Mouse (Mus musculus): ENCODE measurements around the gene Kcnb1. TPM values are rescaled to one million over a fixed set of nuclear protein-coding genes. Genes with fewer than 3 reads are reported as not detected.

Gene Kcnb1
- polyA plus RNA-seq, 1 experiment, result 58.2 TPM

GRCm38 (mm10) chr2:167173051-167173875 is 16.7 kb downstream of the Kcnb1 start:
- DNase-seq (ENCODE audit: extremely low spot score in 1 of 2, low spot score in 1 of 2), result no peak

GRCm38 (mm10) chr2:167167515-167168212 is 22.3 kb downstream of the Kcnb1 start:
- no peak for DNase-seq (ENCODE audit: extremely low spot score in 1 of 2, low spot score in 1 of 2)

- DNase-seq (ENCODE audit: extremely low spot score in 1 of 2, low spot score in 1 of 2), result no peak
Observed at GRCm38 (mm10) chr2:167163600-167163999, 26.4 kb downstream of the Kcnb1 start.

- DNase-seq (ENCODE audit: extremely low spot score in 1 of 2, low spot score in 1 of 2), result no peak
Observed at GRCm38 (mm10) chr2:167163134-167163533, 26.8 kb downstream of the Kcnb1 start.

GRCm38 (mm10) chr2:167162516-167163021 is 27.4 kb downstream of the Kcnb1 start:
- no peak for DNase-seq (ENCODE audit: extremely low spot score in 1 of 2, low spot score in 1 of 2)

- no peak for DNase-seq (ENCODE audit: extremely low spot score in 1 of 2, low spot score in 1 of 2)
Observed at GRCm38 (mm10) chr2:167159721-167160120, 30.2 kb downstream of the Kcnb1 start.

- no peak for DNase-seq (ENCODE audit: extremely low spot score in 1 of 2, low spot score in 1 of 2)
Observed at GRCm38 (mm10) chr2:167158780-167159179, 31.2 kb downstream of the Kcnb1 start.

GRCm38 (mm10) chr2:167156118-167156715 is 33.7 kb downstream of the Kcnb1 start:
- DNase-seq (ENCODE audit: extremely low spot score in 1 of 2, low spot score in 1 of 2), result no peak

GRCm38 (mm10) chr2:167155541-167155973 is 34.4 kb downstream of the Kcnb1 start:
- DNase-seq (ENCODE audit: extremely low spot score in 1 of 2, low spot score in 1 of 2), result peak; percentile 49 to 84

- DNase-seq (ENCODE audit: extremely low spot score in 1 of 2, low spot score in 1 of 2), result no peak
Observed at GRCm38 (mm10) chr2:167150880-167151279, 39.1 kb downstream of the Kcnb1 start.

GRCm38 (mm10) chr2:167150135-167150534 is 39.8 kb downstream of the Kcnb1 start:
- no peak for DNase-seq (ENCODE audit: extremely low spot score in 1 of 2, low spot score in 1 of 2)

GRCm38 (mm10) chr2:167149035-167149434 is 40.9 kb downstream of the Kcnb1 start:
- no peak for DNase-seq (ENCODE audit: extremely low spot score in 1 of 2, low spot score in 1 of 2)

- no peak for DNase-seq (ENCODE audit: extremely low spot score in 1 of 2, low spot score in 1 of 2)
Observed at GRCm38 (mm10) chr2:167147708-167148107, 42.2 kb downstream of the Kcnb1 start.

- DNase-seq (ENCODE audit: extremely low spot score in 1 of 2, low spot score in 1 of 2), result no peak
Observed at GRCm38 (mm10) chr2:167145904-167146303, 44.1 kb downstream of the Kcnb1 start.

- peak; percentile 79 to 88 for DNase-seq (ENCODE audit: extremely low spot score in 1 of 2, low spot score in 1 of 2)
Observed at GRCm38 (mm10) chr2:167144439-167145307, 45.3 kb downstream of the Kcnb1 start.

- DNase-seq (ENCODE audit: extremely low spot score in 1 of 2, low spot score in 1 of 2), result no peak
Observed at GRCm38 (mm10) chr2:167143914-167144313, 46.0 kb downstream of the Kcnb1 start.

GRCm38 (mm10) chr2:167142282-167142681 is 47.7 kb downstream of the Kcnb1 start:
- no peak for DNase-seq (ENCODE audit: extremely low spot score in 1 of 2, low spot score in 1 of 2)

- no peak for DNase-seq (ENCODE audit: extremely low spot score in 1 of 2, low spot score in 1 of 2)
Observed at GRCm38 (mm10) chr2:167141810-167142209, 48.1 kb downstream of the Kcnb1 start.

GRCm38 (mm10) chr2:167139801-167140269 is 50.1 kb downstream of the Kcnb1 start:
- peak; percentile 62 to 75 for DNase-seq (ENCODE audit: extremely low spot score in 1 of 2, low spot score in 1 of 2)

- no peak for DNase-seq (ENCODE audit: extremely low spot score in 1 of 2, low spot score in 1 of 2)
Observed at GRCm38 (mm10) chr2:167138611-167139010, 51.3 kb downstream of the Kcnb1 start.

Measured in frontal cortex, adult 2 months (tissue).